Mouse (Mus musculus) kidney, postnatal 14 days (tissue): ENCODE results near the gene Myh3.

Experiments
- DNase-seq: peaks from one replicate; pipeline ENCODE4 v3.0.0; 2022; ENCODE audit warnings: mixed read lengths

Gene Myh3

GRCm38 (mm10) chr11:67078000-67078399, at the start of gene Myh3:
Myh3 (plus strand) TSS chr11:67078300.
- no peak for DNase-seq

GRCm38 (mm10) chr11:67030904-67031602, 47.0 kb upstream of the Myh3 start:
- no peak for DNase-seq

GRCm38 (mm10) chr11:67031603-67031915, 46.5 kb upstream of the Myh3 start:
- DNase-seq: no peak

- DNase-seq: peak; percentile 30
These were observed 43.2 kb upstream of the Myh3 start for GRCm38 (mm10) chr11:67034775-67035485.

GRCm38 (mm10) chr11:67036229-67036628, 41.9 kb upstream of the Myh3 start:
- DNase-seq: peak; percentile 18

- no peak for DNase-seq
These were observed 41.2 kb upstream of the Myh3 start for GRCm38 (mm10) chr11:67036892-67037291.

- no peak for DNase-seq
These were observed 38.3 kb upstream of the Myh3 start for GRCm38 (mm10) chr11:67039799-67040198.

GRCm38 (mm10) chr11:67040483-67040882, 37.6 kb upstream of the Myh3 start:
- no peak for DNase-seq

- no peak for DNase-seq
These were observed 35.1 kb upstream of the Myh3 start for GRCm38 (mm10) chr11:67043007-67043406.

- no peak for DNase-seq
These were observed 33.1 kb upstream of the Myh3 start for GRCm38 (mm10) chr11:67044959-67045358.

GRCm38 (mm10) chr11:67047199-67047598, 30.9 kb upstream of the Myh3 start:
- no peak for DNase-seq

- no peak for DNase-seq
These were observed 29.6 kb upstream of the Myh3 start for GRCm38 (mm10) chr11:67048496-67048895.

- no peak for DNase-seq
These were observed 28.8 kb upstream of the Myh3 start for GRCm38 (mm10) chr11:67049256-67049655.

- DNase-seq: no peak
These were observed 26.3 kb upstream of the Myh3 start for GRCm38 (mm10) chr11:67051676-67052320.

GRCm38 (mm10) chr11:67052321-67052952, 25.7 kb upstream of the Myh3 start, which contains the start of the genes Adprm and Sco1:
Adprm (minus strand) TSS chr11:67052594.
Sco1 (plus strand) TSS chr11:67052670.
- peak; percentile 93 for DNase-seq

GRCm38 (mm10) chr11:67054754-67055365, 23.2 kb upstream of the Myh3 start:
- DNase-seq: no peak

- no peak for DNase-seq
These were observed 16.8 kb upstream of the Myh3 start for GRCm38 (mm10) chr11:67061311-67061710.

GRCm38 (mm10) chr11:67062726-67063125, 15.4 kb upstream of the Myh3 start:
- DNase-seq: no peak

- no peak for DNase-seq
These were observed 10.4 kb upstream of the Myh3 start for GRCm38 (mm10) chr11:67067741-67068140.

GRCm38 (mm10) chr11:67072615-67073130, 5.4 kb upstream of the Myh3 start:
- DNase-seq: no peak

GRCm38 (mm10) chr11:67075036-67075435, 3.1 kb upstream of the Myh3 start:
- no peak for DNase-seq

GRCm38 (mm10) chr11:67076781-67077180, 1.3 kb upstream of the Myh3 start:
- DNase-seq: no peak

GRCm38 (mm10) chr11:67077435-67077834, 665 bp upstream of the Myh3 start:
- no peak for DNase-seq
